Mouse (Mus musculus) hindlimb bud, embryonic 11.5 days (tissue): ENCODE measurements around the gene Gm28729.
"Not testable (repeated sequence)": the region's sequence is repeated elsewhere in the genome, so short reads cannot be mapped to it uniquely, and the experiment has no call there.

Experiments used
- DNase-seq: peaks from one replicate; pipeline ENCODE4 v3.0.0-alpha.2; 2012; ENCODE audit warnings: low read depth, low spot score; ENCODE audit errors: extremely low spot score

Gene Gm28729

DNA sequence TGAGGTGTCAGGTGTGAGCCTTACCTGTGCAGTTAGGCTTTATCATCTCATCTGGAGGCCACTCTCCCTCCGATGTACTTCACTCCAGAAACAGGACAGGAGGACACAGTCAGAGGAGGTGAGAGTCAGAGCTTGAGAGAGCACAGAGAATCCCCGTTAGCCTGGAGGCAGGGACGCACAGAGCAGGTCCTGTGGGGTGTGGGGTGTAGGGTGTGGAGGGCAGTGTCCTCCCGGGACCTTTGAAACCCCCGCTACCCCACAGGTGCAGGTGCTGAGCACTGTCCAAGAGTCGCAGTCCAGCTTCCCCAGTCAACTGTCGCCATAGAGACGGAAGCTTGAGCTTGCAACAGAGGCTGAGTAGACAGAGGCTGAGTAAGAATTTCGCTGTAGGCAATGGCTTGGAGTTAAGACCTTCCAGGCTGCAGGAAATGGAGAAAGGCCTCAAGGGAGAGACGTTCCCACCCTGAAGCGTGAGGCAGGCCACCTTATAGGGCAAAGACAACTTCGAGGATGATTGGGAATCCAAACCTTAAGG lies at the start of gene Gm28729:
Gene Gm28729, minus strand, starts transcription at position 293 of the 535 bp plus-strand sequence.
- DNase-seq: no peak

GRCm38 (mm10) chr9:96573252-96573651 lies 48.2 kb upstream of the Gm28729 start:
- no peak for DNase-seq

DNA sequence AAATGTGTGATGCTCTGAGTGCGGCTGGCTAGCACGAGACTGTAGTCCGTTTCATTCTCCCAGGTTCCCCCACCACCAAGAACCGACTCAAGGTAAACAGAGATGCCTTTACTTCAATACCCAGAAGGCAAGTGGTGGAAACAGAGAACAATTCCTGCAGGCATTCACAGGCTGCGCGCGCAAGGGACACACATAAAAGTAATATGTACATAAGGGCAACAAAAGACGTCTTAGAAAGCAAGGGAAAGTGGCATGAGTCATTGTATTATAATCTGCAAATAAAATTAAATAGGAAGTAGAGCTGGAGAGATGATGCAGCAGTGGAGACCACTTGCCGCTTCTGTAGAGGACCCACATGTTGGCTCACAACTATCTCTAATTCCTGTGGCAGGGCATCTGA lies 47.7 kb upstream of the Gm28729 start:
- DNase-seq: no peak

DNA sequence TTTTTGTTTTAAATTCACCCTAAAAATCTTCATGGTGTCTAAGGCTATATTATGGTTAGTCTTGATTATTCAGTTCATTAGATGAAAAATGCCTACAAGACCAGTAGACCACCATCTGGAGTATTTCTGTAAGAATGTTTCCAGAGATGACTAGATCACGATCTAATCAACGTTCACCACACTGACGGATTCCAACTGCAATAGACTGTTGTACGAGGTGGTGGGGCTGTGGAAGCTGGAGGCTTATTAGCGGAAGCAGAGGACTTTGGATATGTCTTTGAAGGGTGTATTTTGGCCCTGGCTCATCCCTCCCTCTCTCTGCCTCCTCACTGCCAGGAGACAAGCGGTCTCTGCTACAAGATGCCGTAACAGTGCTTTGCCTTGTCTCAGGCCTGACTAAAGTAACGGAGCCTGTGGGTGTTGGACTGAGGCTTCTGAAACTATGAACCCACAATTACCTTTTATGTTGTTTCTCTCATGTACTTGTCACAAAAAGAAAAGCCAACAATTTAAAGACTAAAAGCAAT lies 41.5 kb upstream of the Gm28729 start:
- DNase-seq: no peak

GRCm38 (mm10) chr9:96563501-96563900 lies 38.4 kb upstream of the Gm28729 start:
- no peak for DNase-seq

GRCm38 (mm10) chr9:96559148-96559547 lies 34.1 kb upstream of the Gm28729 start:
- DNase-seq: no peak

GRCm38 (mm10) chr9:96558594-96558993 lies 33.5 kb upstream of the Gm28729 start:
- DNase-seq: no peak

DNA sequence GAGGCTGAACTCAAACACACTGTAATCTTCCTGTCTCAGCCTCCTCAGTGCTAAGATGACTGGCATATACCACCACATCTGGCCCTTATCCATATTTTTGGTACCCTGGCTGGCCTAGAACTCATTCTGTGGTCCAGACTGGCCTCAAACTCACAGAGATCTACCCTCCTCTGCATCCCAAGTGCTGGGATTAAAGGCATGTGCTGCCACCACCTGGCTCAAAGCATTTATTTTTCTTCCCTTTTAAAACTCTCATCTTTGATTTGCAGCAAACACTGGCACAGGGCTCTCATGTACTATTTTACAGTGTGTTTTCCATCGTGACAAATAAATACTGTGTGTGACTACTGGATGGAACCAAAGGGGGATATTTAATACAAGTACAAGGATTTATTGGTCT lies 29.0 kb upstream of the Gm28729 start:
- DNase-seq: no peak

DNA sequence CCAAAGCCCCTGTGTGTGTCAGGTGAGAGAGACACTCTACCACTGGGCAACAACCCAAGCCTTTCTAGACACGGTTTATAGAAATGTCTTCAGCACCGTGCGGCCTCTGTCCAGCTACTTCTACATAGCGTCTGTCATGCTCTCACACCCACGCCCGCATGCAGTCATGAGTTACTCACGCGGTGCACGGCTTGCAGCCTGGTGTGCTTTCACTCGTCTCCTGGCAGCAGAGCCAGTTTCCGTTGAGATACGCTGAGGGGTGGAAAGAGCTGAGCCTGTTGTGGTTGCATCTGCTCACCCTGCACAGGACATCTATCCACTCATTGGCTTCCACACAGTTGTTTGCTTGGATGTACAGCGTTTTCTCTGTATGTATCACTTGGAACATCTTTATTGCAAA lies 20.3 kb upstream of the Gm28729 start:
- no peak for DNase-seq

DNA sequence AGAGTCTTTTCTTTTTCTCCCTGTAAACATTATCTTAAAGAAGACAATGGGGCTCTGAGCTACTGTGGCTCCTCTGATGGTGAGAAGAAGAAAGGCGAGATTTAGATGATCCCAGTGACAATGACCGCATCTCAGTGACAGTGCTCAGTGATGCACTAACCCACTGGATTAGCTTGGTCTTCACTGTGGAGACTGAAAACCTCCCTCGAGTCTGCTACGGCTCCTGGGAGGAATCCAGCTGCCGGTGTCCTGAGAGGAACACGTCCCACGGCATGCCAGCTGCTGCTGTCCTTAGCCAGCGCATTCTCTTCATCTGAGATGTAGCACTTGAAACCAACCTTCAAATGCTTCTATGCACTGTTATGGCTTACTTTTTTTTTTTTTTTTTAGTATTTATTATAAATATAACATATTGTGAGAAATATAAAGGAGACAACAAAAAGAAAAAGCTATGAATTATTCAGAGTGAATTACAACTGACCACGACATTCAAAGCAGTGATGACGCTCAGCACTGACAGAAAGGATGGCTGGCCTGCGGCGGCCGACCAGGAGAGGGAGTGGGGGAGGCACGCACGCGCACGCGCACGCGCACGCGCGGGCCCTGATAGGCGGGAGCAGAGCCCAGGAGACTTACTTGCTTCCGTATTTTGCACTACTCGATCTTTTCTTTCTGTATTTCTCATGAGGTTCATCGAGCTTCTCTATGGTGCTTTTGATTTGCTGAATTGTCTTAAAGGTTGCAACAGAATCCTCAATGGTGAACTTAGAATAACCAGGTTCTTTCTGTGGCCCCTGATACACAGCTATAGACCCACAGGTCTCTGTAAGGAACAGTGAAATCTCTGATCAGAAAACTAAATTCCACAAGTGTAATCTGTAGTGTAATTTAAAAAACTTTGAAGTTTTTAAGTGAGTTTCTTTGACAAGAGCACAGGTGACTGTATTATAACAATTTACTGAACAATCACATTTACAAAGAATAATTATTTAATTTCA lies 18.9 kb upstream of the Gm28729 start:
- DNase-seq: no peak

DNA sequence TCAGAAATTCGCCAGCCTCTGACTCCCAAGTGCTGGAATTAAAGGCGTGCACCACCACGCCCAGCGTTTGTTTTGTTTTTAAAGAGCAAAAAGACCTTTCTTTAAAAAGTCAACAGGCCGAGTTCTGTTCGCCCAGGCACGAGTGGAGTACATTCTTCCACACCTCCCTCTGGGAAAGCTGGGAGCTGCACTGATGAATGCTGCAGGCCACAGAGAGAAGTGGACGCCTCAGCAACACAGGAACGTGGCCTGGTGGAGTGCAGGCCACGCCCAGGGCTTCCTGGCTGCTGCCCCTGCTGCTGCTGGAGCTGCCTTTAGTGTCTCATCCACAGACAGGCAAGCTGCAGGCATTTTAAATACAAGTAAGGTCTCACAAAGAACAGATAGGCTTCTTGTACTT lies 13.9 kb upstream of the Gm28729 start:
- DNase-seq: no peak

- no peak for DNase-seq
Observed at GRCm38 (mm10) chr9:96537615-96537919, 12.5 kb upstream of the Gm28729 start.

GRCm38 (mm10) chr9:96536895-96537614 lies 12.0 kb upstream of the Gm28729 start:
- no peak for DNase-seq

DNA sequence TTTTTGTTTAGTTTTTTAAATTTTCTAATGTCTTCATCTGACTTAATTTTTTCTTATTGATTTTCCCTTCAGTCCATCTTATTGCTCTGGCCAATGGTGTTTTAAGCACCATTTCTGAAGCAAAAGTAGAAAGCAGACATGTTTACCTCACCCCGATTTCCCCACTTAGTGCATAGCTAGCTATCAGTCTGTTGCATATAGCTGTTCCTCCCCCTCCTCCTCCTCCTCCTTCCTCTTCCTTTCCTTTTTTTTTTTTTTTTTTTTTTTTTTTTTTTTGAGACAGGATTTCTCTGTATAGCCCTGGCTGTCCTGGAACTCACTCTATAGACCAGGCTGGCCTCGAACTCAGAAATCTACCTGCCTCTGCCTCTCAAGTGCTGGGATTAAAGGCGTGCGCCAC lies 11.0 kb upstream of the Gm28729 start:
- not testable (repeated sequence) for DNase-seq

- no peak for DNase-seq
Observed at GRCm38 (mm10) chr9:96535431-96535830, 10.4 kb upstream of the Gm28729 start.

DNA sequence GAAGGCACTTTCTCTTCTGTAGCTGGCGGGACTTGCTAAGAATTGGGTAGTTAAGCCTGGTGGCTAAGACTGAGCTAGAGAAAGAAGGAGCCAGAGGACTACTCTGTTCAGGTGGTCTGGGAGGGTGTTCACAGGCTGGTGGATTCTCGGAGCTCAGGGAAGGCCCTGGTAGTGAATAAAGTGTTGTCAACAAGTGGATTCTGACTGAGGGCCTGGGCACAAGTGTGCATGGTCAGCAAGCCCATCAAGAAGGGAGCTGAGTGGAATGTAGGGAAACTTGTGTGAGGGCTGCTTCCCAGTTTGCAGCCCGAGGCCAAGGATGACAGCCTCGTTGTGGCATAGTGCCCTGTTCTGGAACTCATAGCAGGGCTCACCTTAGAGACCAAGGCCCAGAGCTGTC lies 9.2 kb upstream of the Gm28729 start:
- DNase-seq: no peak

DNA sequence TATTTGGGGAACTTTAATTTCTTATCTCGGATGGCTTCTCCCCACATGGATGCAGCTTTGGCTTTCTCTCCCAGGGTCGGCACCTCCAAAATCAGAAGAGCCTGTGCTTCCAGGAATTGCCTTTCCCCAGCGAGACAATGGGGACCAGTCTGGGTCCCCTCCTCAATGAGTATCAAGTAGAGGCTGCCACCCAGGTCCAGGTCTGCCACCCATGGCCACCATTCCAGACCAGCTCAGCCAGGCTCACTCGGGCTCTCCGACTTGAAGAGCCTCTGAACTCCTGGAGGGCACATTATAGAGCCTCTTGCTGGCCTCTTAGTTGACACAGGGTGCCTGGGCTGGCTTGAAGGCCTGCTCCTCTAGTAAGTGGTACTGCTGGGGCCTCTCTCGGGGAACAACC lies 8.4 kb upstream of the Gm28729 start:
- no peak for DNase-seq

DNA sequence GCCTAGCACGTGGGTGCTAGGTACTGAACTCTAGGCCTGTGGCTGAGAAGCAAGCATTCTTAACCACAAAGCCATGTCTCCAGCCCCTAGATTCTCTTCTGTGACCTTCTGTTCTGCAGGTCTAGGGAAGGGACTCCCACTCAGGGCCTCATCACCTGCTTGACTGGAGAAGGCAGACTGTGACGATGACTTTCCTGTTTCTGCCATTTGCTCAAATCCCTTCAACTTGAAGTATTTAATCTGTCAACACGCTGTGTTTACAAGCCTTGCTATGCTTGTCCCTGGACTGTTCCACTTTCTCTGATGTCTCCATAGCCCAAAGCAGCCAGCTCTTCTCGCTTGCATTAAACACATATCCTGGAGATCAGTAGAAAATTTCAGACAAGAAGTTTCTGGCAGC lies 7.5 kb upstream of the Gm28729 start:
- DNase-seq: no peak

- no peak for DNase-seq
Observed at GRCm38 (mm10) chr9:96530674-96531081, 5.6 kb upstream of the Gm28729 start.

GRCm38 (mm10) chr9:96529961-96530673 lies 5.1 kb upstream of the Gm28729 start:
- DNase-seq: no peak

GRCm38 (mm10) chr9:96526011-96526410 lies 947 bp upstream of the Gm28729 start:
- no peak for DNase-seq
